8 mouse cellular contexts compared by ENCODE assay signal in the genomic region with DNA sequence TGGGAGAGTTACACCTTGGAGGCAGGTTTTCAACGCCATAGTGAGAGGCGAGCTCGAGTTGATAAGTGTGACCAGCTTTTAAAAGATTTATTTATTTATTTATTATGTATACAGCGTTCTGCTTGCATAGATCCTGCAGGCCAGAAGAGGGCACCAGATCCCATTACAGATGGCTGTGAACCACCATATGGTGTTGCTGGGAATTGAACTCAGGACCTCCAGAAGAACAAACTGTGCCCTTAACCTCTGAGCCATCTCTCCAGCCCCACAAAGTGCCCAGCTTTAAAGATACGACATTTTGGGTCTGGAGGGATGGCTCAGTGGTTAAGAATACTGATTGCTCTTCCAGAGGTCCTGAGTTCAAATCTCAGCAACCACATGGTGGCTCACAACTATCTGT. TPM values are rescaled to one million over a fixed set of nuclear protein-coding genes. Genes with fewer than 3 reads are reported as not detected.
A peak's percentile ranks its signal among the peaks of the same experiment; 100 is the strongest.
DNase-seq lines count a peak whose midpoint lies in the region; ATAC-seq and TF ChIP-seq lines count a peak whose summit lies in the region.

No protein-coding gene starts in this region.

- TF ChIP-seq CTCF in heart, adult 2 months (IDR thresholded peaks at IDR 0.05) = peak; percentile 70

- no peaks in the 10 kb centered on the region for H3K9me3 ChIP-seq in neural tube, embryonic 12.5 days
- H3K9me3 ChIP-seq in embryonic facial prominence, embryonic 14.5 days (ENCODE audit: control insufficient read depth, low read length) = no peaks in the 10 kb centered on the region

- no peak for DNase-seq in heart, adult 2 months
- no peak for DNase-seq in heart, adult 8-10 months (ENCODE audit: low spot score)
- DNase-seq in neural tube, embryonic 10.5 days (ENCODE audit: extremely low spot score, low spot score) = no peak
- DNase-seq in embryonic facial prominence, embryonic 14.5 days (ENCODE audit: low spot score) = no peak
- DNase-seq in splenic B cell, adult 2 months (ENCODE audit: low read depth, low spot score) = peak; percentile 54
- no peak for DNase-seq in adrenal gland, adult 8-10 months
- no peak for DNase-seq in ovary, postnatal 14 days (ENCODE audit: low spot score)

- no peaks in the 10 kb centered on the region for H3K36me3 ChIP-seq in heart, adult 2 months (ENCODE audit: control insufficient read depth, insufficient read depth, low read length)
- H3K36me3 ChIP-seq in neural tube, embryonic 12.5 days = peaks cover 7% of the 10 kb centered on the region; the same call in 1 of the 2 replicates
- H3K36me3 ChIP-seq in embryonic facial prominence, embryonic 14.5 days (ENCODE audit: control insufficient read depth, insufficient read depth, low read length) = peaks cover 4% of the 10 kb centered on the region; the same call in 1 of the 2 replicates
- H3K36me3 ChIP-seq in splenic B cell, adult 2 months (ENCODE audit: control insufficient read depth, insufficient read depth, low read length, poor library complexity, severe bottlenecking) = no peaks in the 10 kb centered on the region

- H3K9ac ChIP-seq in heart, adult 2 months (ENCODE audit: low read depth, low read length) = no peak overlapping the region
- H3K9ac ChIP-seq in neural tube, embryonic 12.5 days = no peak overlapping the region
- H3K9ac ChIP-seq in embryonic facial prominence, embryonic 14.5 days (ENCODE audit: low read depth, low read length) = peak overlapping the region; percentile 34; the same call in 1 of the 2 replicates

- no peak for TF ChIP-seq EP300 in heart, adult 2 months (IDR thresholded peaks at IDR 0.05; ENCODE audit: insufficient read depth, low read depth, low read length)

- peak overlapping the region; percentile 93 for H3K4me2 ChIP-seq in neural tube, embryonic 12.5 days (replicated peaks)
- peak overlapping the region; percentile 98; the same call in 1 of the 2 replicates for H3K4me2 ChIP-seq in embryonic facial prominence, embryonic 14.5 days (ENCODE audit: low read depth, low read length)

- no peak overlapping the region for H3K4me3 ChIP-seq in heart, adult 2 months
- no peak overlapping the region for H3K4me3 ChIP-seq in neural tube, embryonic 12.5 days
- no peak overlapping the region for H3K4me3 ChIP-seq in embryonic facial prominence, embryonic 14.5 days (ENCODE audit: low read depth, low read length)

- no peak overlapping the region for H3K27ac ChIP-seq in heart, adult 2 months
- no peak overlapping the region for H3K27ac ChIP-seq in neural tube, embryonic 12.5 days
- H3K27ac ChIP-seq in embryonic facial prominence, embryonic 14.5 days (replicated peaks; ENCODE audit: low read depth, low read length) = no peak overlapping the region

- H3K79me2 ChIP-seq in heart, adult 2 months (replicated peaks; ENCODE audit: control insufficient read depth, insufficient read depth, low read length) = no peaks in the 10 kb centered on the region

- intact Hi-C loops in heart, adult 2 months (cut with DNase I) = loop anchor here (10.0 kb wide), 1 partner anchor 266 kb away; a partner anchor contains a TSS

- ATAC-seq in neural tube, embryonic 12.5 days (ENCODE audit: low FRiP score, low read depth) = no peak
- ATAC-seq in embryonic facial prominence, embryonic 14.5 days (ENCODE audit: low read depth) = no peak

- peaks cover 11% of the 10 kb centered on the region for H3K4me1 ChIP-seq in heart, adult 2 months (ENCODE audit: control insufficient read depth, insufficient read depth, low read length)
- peaks cover 46% of the 10 kb centered on the region for H3K4me1 ChIP-seq in neural tube, embryonic 12.5 days
- H3K4me1 ChIP-seq in embryonic facial prominence, embryonic 14.5 days (ENCODE audit: control insufficient read depth, insufficient read depth, low read length) = peaks cover 22% of the 10 kb centered on the region

- H3K27me3 ChIP-seq in heart, adult 2 months (ENCODE audit: control insufficient read depth, insufficient read depth, low read length) = no peaks in the 10 kb centered on the region
- H3K27me3 ChIP-seq in neural tube, embryonic 12.5 days (replicated peaks) = no peaks in the 10 kb centered on the region
- no peaks in the 10 kb centered on the region for H3K27me3 ChIP-seq in embryonic facial prominence, embryonic 14.5 days (replicated peaks; ENCODE audit: control insufficient read depth, insufficient read depth, low read length)
- no peaks in the 10 kb centered on the region for H3K27me3 ChIP-seq in splenic B cell, adult 2 months (ENCODE audit: control insufficient read depth, insufficient read depth, low read length, poor library complexity, severe bottlenecking)

- 36% methylated on average over 5 of the region's 5 CpGs for WGBS in heart, adult 2 months
- 50% methylated on average over 5 of the region's 5 CpGs for WGBS in neural tube, embryonic 12.5 days
- 38% methylated on average over 5 of the region's 5 CpGs for WGBS in embryonic facial prominence, embryonic 14.5 days

- no peak for TF ChIP-seq POLR2A in heart, adult 2 months (IDR thresholded peaks at IDR 0.05; ENCODE audit: insufficient read depth, low read depth, low read length)

RNA-seq across cellular contexts. Expression of a gene that starts 1.6 kb away (rescaled TPM):
- 1 to 10 TPM; 4.3 to 5.6 TPM for total RNA-seq in heart, adult 2 months (2021)
- 5.0 and 8.8 TPM in 2 replicates for polyA plus RNA-seq in heart, adult 2 months (2012; rRNA removed)
- 1 to 10 TPM; 3.8 to 5.7 (median 5.0) TPM for total RNA-seq in heart, adult 8-10 months (2022)
- polyA plus RNA-seq in neural tube, embryonic 12.5 days (2016; fragmentation: Nextera tagmentation; extraction: Ambion mirVana) = 17.8 and 20.4 TPM in 2 replicates
- polyA plus RNA-seq in embryonic facial prominence, embryonic 14.5 days (2014; fragmentation: Nextera tagmentation; extraction: Ambion mirVana) = 19.0 and 19.9 TPM in 2 replicates
- total RNA-seq in adrenal gland, adult 8-10 months (2022) = 10 to 100 TPM in 3 of 4 experiments, 1 to 10 TPM in 1; 7.1 to 17.4 (median 13.7) TPM

RNA-seq across cellular contexts. Expression of a gene that starts 9.3 kb away (rescaled TPM):
- under 1 TPM; 0.08 to 0.11 TPM for total RNA-seq in heart, adult 2 months (2021)
- polyA plus RNA-seq in heart, adult 2 months (2012; rRNA removed) = 0.08 TPM in 1 of 2 replicates, not detected in the other
- not detected for total RNA-seq in heart, adult 8-10 months (2022)
- 1.2 and 1.4 TPM in 2 replicates for polyA plus RNA-seq in neural tube, embryonic 12.5 days (2016; fragmentation: Nextera tagmentation; extraction: Ambion mirVana)
- polyA plus RNA-seq in embryonic facial prominence, embryonic 14.5 days (2014; fragmentation: Nextera tagmentation; extraction: Ambion mirVana) = 1.2 and 1.5 TPM in 2 replicates
- total RNA-seq in adrenal gland, adult 8-10 months (2022) = under 1 TPM in 1 of 4 experiments, not detected in 3; 0.71 TPM

RNA-seq across cellular contexts. Expression of a gene that starts 10.0 kb away (rescaled TPM):
- 1 to 10 TPM; 9.7 to 9.8 TPM for total RNA-seq in heart, adult 2 months (2021)
- polyA plus RNA-seq in heart, adult 2 months (2012; rRNA removed) = 7.3 and 9.7 TPM in 2 replicates
- total RNA-seq in heart, adult 8-10 months (2022) = 10 to 100 TPM in 1 of 4 experiments, 1 to 10 TPM in 3; 8.3 to 10.0 (median 9.4) TPM
- 33.5 and 34.8 TPM in 2 replicates for polyA plus RNA-seq in neural tube, embryonic 12.5 days (2016; fragmentation: Nextera tagmentation; extraction: Ambion mirVana)
- 25.1 and 26.5 TPM in 2 replicates for polyA plus RNA-seq in embryonic facial prominence, embryonic 14.5 days (2014; fragmentation: Nextera tagmentation; extraction: Ambion mirVana)
- total RNA-seq in adrenal gland, adult 8-10 months (2022) = 10 to 100 TPM; 21.3 to 29.6 (median 25.8) TPM

RNA-seq across cellular contexts. Expression of a gene that starts 20.5 kb away (rescaled TPM):
- total RNA-seq in heart, adult 2 months (2021) = 10 to 100 TPM; 69.9 to 93.5 TPM
- 50.4 and 56.2 TPM in 2 replicates for polyA plus RNA-seq in heart, adult 2 months (2012; rRNA removed)
- total RNA-seq in heart, adult 8-10 months (2022) = 100 to 1,000 TPM in 1 of 4 experiments, 10 to 100 TPM in 3; 87.7 to 109 (median 93.7) TPM
- polyA plus RNA-seq in neural tube, embryonic 12.5 days (2016; fragmentation: Nextera tagmentation; extraction: Ambion mirVana) = 7.2 and 7.6 TPM in 2 replicates
- 10.9 and 11.2 TPM in 2 replicates for polyA plus RNA-seq in embryonic facial prominence, embryonic 14.5 days (2014; fragmentation: Nextera tagmentation; extraction: Ambion mirVana)
- 10 to 100 TPM; 23.9 to 34.2 (median 31.1) TPM for total RNA-seq in adrenal gland, adult 8-10 months (2022)

RNA-seq across cellular contexts. Expression of a gene that starts 33.0 kb away (rescaled TPM):
- 1 to 10 TPM; 4.5 to 4.8 TPM for total RNA-seq in heart, adult 2 months (2021)
- 3.0 and 3.7 TPM in 2 replicates for polyA plus RNA-seq in heart, adult 2 months (2012; rRNA removed)
- total RNA-seq in heart, adult 8-10 months (2022) = 1 to 10 TPM; 4.6 to 5.7 (median 5.1) TPM
- 30.5 and 31.3 TPM in 2 replicates for polyA plus RNA-seq in neural tube, embryonic 12.5 days (2016; fragmentation: Nextera tagmentation; extraction: Ambion mirVana)
- polyA plus RNA-seq in embryonic facial prominence, embryonic 14.5 days (2014; fragmentation: Nextera tagmentation; extraction: Ambion mirVana) = 30.1 and 32.6 TPM in 2 replicates
- 10 to 100 TPM; 14.0 to 20.5 (median 18.6) TPM for total RNA-seq in adrenal gland, adult 8-10 months (2022)
